Mouse (Mus musculus): ENCODE results near the gene Trf. TPM values are rescaled to one million over a fixed set of nuclear protein-coding genes. Genes with fewer than 3 reads are reported as not detected.

The Trf gene
- total RNA-seq, 1 experiment: 9.6 TPM

- H3K27ac ChIP-seq (ENCODE audit: insufficient read depth, low read depth, low read length, poor library complexity, severe bottlenecking): no peak overlapping the region
- no peak for TF ChIP-seq ZNF384 (IDR thresholded peaks at IDR 0.05; ENCODE audit: low read depth, low read length)
- no peak for TF ChIP-seq ZC3H11A (IDR thresholded peaks at IDR 0.05; ENCODE audit: borderline replicate concordance, low read depth, low read length)
- no peak for TF ChIP-seq HCFC1 (IDR thresholded peaks at IDR 0.05; ENCODE audit: borderline replicate concordance, insufficient read depth, low read length)
- no peaks in the 10 kb centered on the region for H3K9me3 ChIP-seq (ENCODE audit: control insufficient read depth, insufficient read depth, low read depth, low read length)
- H3K9ac ChIP-seq (ENCODE audit: insufficient read depth, low read depth, low read length, poor library complexity, severe bottlenecking): peak overlapping the region; percentile 60
- peak overlapping the region; percentile 42 to 54 for H3K4me3 ChIP-seq (ENCODE audit: insufficient read depth in 1 of 2, low read depth in 1 of 2, low read length in 2 of 2, poor library complexity in 1 of 2, severe bottlenecking in 1 of 2)
- H3K4me1 ChIP-seq (ENCODE audit: control insufficient read depth in 2 of 2, insufficient read depth in 2 of 2, low read length in 2 of 2, poor library complexity in 1 of 2): peaks cover 0 to 17% of the 10 kb centered on the region in 2 experiments; a peak in 2 of 4 replicates
- in situ Hi-C loops (cut with MboI; ENCODE audit: low sequenced_read_pairs in 2 of 2, unreplicated experiment in 2 of 2): no loop called here
- H3K36me3 ChIP-seq (ENCODE audit: control insufficient read depth, insufficient read depth, low read length, poor library complexity, severe bottlenecking): no peaks in the 10 kb centered on the region
- DNase-seq (ENCODE audit: low read depth, low spot score): peak; percentile 70
These were observed 49.3 kb downstream of the Trf start for GRCm38 (mm10) chr9:103180807-103181565.

GRCm38 (mm10) chr9:103180303-103180702, 49.9 kb downstream of the Trf start:
- no peak for DNase-seq (ENCODE audit: low read depth, low spot score)
- no peak overlapping the region for H3K27ac ChIP-seq (ENCODE audit: insufficient read depth, low read depth, low read length, poor library complexity, severe bottlenecking)

GRCm38 (mm10) chr9:103175692-103176091, 54.6 kb downstream of the Trf start:
- H3K9ac ChIP-seq (ENCODE audit: insufficient read depth, low read depth, low read length, poor library complexity, severe bottlenecking): no peak overlapping the region
- in situ Hi-C loops (cut with MboI; ENCODE audit: low sequenced_read_pairs in 2 of 2, unreplicated experiment in 2 of 2): no loop called here
- no peak overlapping the region for H3K27ac ChIP-seq (ENCODE audit: insufficient read depth, low read depth, low read length, poor library complexity, severe bottlenecking)
- no peaks in the 10 kb centered on the region for H3K36me3 ChIP-seq (ENCODE audit: control insufficient read depth, insufficient read depth, low read length, poor library complexity, severe bottlenecking)
- H3K4me3 ChIP-seq (ENCODE audit: insufficient read depth in 1 of 2, low read depth in 1 of 2, low read length in 2 of 2, poor library complexity in 1 of 2, severe bottlenecking in 1 of 2): no peak overlapping the region
- DNase-seq (ENCODE audit: low read depth, low spot score): no peak
- peaks cover 0 to 10% of the 10 kb centered on the region in 2 experiments; a peak in 1 of 4 replicates for H3K4me1 ChIP-seq (ENCODE audit: control insufficient read depth in 2 of 2, insufficient read depth in 2 of 2, low read length in 2 of 2, poor library complexity in 1 of 2)
- TF ChIP-seq CHD2 (IDR thresholded peaks at IDR 0.05; ENCODE audit: low read depth, low read length): no peak
- H3K9me3 ChIP-seq (ENCODE audit: control insufficient read depth, insufficient read depth, low read depth, low read length): no peaks in the 10 kb centered on the region

More at GRCm38 (mm10) chr9:103180303-103180702, 49.9 kb downstream of the Trf start:
- no peaks in the 10 kb centered on the region for H3K9me3 ChIP-seq (ENCODE audit: control insufficient read depth, insufficient read depth, low read depth, low read length)
- no peaks in the 10 kb centered on the region for H3K36me3 ChIP-seq (ENCODE audit: control insufficient read depth, insufficient read depth, low read length, poor library complexity, severe bottlenecking)
- 0 out of 2 replicates have a peak overlapping the region, but pooled peaks have one; percentile 60 for H3K9ac ChIP-seq (ENCODE audit: insufficient read depth, low read depth, low read length, poor library complexity, severe bottlenecking)
- TF ChIP-seq ZC3H11A (IDR thresholded peaks at IDR 0.05; ENCODE audit: borderline replicate concordance, low read depth, low read length) (no peak), ZNF384 (IDR thresholded peaks at IDR 0.05; ENCODE audit: low read depth, low read length) (no peak), HCFC1 (IDR thresholded peaks at IDR 0.05; ENCODE audit: borderline replicate concordance, insufficient read depth, low read length) (no peak), CHD2 (IDR thresholded peaks at IDR 0.05; ENCODE audit: low read depth, low read length) (no peak), MAFK (IDR thresholded peaks at IDR 0.05; ENCODE audit: insufficient read depth, low read depth, low read length) (no peak)
- peak overlapping the region in 1 of 2 experiments; percentile 54; a peak in 2 of 4 replicates for H3K4me3 ChIP-seq (ENCODE audit: insufficient read depth in 1 of 2, low read depth in 1 of 2, low read length in 2 of 2, poor library complexity in 1 of 2, severe bottlenecking in 1 of 2)
- in situ Hi-C loops (cut with MboI; ENCODE audit: low sequenced_read_pairs in 2 of 2, unreplicated experiment in 2 of 2): no loop called here
- H3K4me1 ChIP-seq (ENCODE audit: control insufficient read depth in 2 of 2, insufficient read depth in 2 of 2, low read length in 2 of 2, poor library complexity in 1 of 2): peaks cover 0 to 22% of the 10 kb centered on the region in 2 experiments; a peak in 2 of 4 replicates

GRCm38 (mm10) chr9:103174771-103175519, 55.3 kb downstream of the Trf start:
- no peak for DNase-seq (ENCODE audit: low read depth, low spot score)
- TF ChIP-seq CHD2 (IDR thresholded peaks at IDR 0.05; ENCODE audit: low read depth, low read length): no peak
- TF ChIP-seq ZNF384 (IDR thresholded peaks at IDR 0.05; ENCODE audit: low read depth, low read length): no peak
- TF ChIP-seq MAFK (IDR thresholded peaks at IDR 0.05; ENCODE audit: insufficient read depth, low read depth, low read length): no peak
- TF ChIP-seq HCFC1 (IDR thresholded peaks at IDR 0.05; ENCODE audit: borderline replicate concordance, insufficient read depth, low read length): no peak
- no peak for TF ChIP-seq ZC3H11A (IDR thresholded peaks at IDR 0.05; ENCODE audit: borderline replicate concordance, low read depth, low read length)
- peaks cover 0 to 5% of the 10 kb centered on the region in 2 experiments; a peak in 1 of 4 replicates for H3K4me1 ChIP-seq (ENCODE audit: control insufficient read depth in 2 of 2, insufficient read depth in 2 of 2, low read length in 2 of 2, poor library complexity in 1 of 2)
- H3K27ac ChIP-seq (ENCODE audit: insufficient read depth, low read depth, low read length, poor library complexity, severe bottlenecking): no peak overlapping the region
- H3K4me3 ChIP-seq (ENCODE audit: insufficient read depth in 1 of 2, low read depth in 1 of 2, low read length in 2 of 2, poor library complexity in 1 of 2, severe bottlenecking in 1 of 2): no peak overlapping the region
- H3K36me3 ChIP-seq (ENCODE audit: control insufficient read depth, insufficient read depth, low read length, poor library complexity, severe bottlenecking): no peaks in the 10 kb centered on the region
- no peaks in the 10 kb centered on the region for H3K9me3 ChIP-seq (ENCODE audit: control insufficient read depth, insufficient read depth, low read depth, low read length)
- in situ Hi-C loops (cut with MboI; ENCODE audit: low sequenced_read_pairs in 2 of 2, unreplicated experiment in 2 of 2): no loop called here
- H3K9ac ChIP-seq (ENCODE audit: insufficient read depth, low read depth, low read length, poor library complexity, severe bottlenecking): no peak overlapping the region
